Mouse (Mus musculus): ENCODE data around the gene Zfp879. TPM values are rescaled to one million over a fixed set of nuclear protein-coding genes. Genes with fewer than 3 reads are reported as not detected.

Gene Zfp879
- total RNA-seq, 4 experiments from 2014 or later, result 2.1 to 2.4 (median 2.2) TPM

Other genes with a start within 250 kb of the Zfp879 start
- gene Adamts2, start 239.5 kb downstream of the Zfp879 start, total RNA-seq (2022), result 1 to 10 TPM; 3.5 to 4.9 (median 4.7) TPM
- 1 to 10 TPM; 3.1 to 4.4 (median 3.6) TPM for gene Zfp354c, start 13.8 kb downstream of the Zfp879 start, total RNA-seq (2022)
- not detected for gene Grm6, start 9.1 kb upstream of the Zfp879 start, total RNA-seq (2022)
- 1 to 10 TPM; 1.8 to 2.1 (median 1.9) TPM for gene Zfp454, start 46.1 kb upstream of the Zfp879 start, total RNA-seq (2022)
- gene Zfp2, start 74.6 kb upstream of the Zfp879 start, total RNA-seq (2022), result 1 to 10 TPM; 3.8 to 4.8 (median 4.2) TPM
- gene Zfp354b, start 90.1 kb upstream of the Zfp879 start, total RNA-seq (2022), result 1 to 10 TPM; 1.6 to 2.3 (median 2.2) TPM
- not detected for gene 4933414I15Rik, start 102.2 kb upstream of the Zfp879 start, total RNA-seq (2022)
- not detected for gene Prop1, start 112.2 kb upstream of the Zfp879 start, total RNA-seq (2022)
- not detected for gene Olfr1378, start 125.0 kb upstream of the Zfp879 start, total RNA-seq (2022)
- not detected for gene Olfr1377, start 140.4 kb upstream of the Zfp879 start, total RNA-seq (2022)
- gene Olfr51, start 162.0 kb upstream of the Zfp879 start, total RNA-seq (2022), result not detected
- gene Olfr54, start 172.7 kb upstream of the Zfp879 start, total RNA-seq (2022), result not detected
- not detected for gene Olfr1375, start 206.6 kb upstream of the Zfp879 start, total RNA-seq (2022)
- gene Zfp354a, start 217.7 kb upstream of the Zfp879 start, total RNA-seq (2022), result 1 to 10 TPM; 3.3 to 4.7 (median 3.5) TPM